In genomic region chr2:130179507-130180019, GRCm38 (mm10) we compare ENCODE assay signal across 8 mouse cellular contexts. TPM values are rescaled to one million over a fixed set of nuclear protein-coding genes. Genes with fewer than 3 reads are reported as not detected.
DNase-seq lines count a peak whose midpoint lies in the region; ATAC-seq and TF ChIP-seq lines count a peak whose summit lies in the region.

No protein-coding gene starts in this region.

- no peak for DNase-seq in lung, adult 2 months
- DNase-seq in lung, postnatal 4 days: no peak
- DNase-seq in limb, embryonic 11.5 days (ENCODE audit: low spot score): no peak
- no peak for DNase-seq in yolk sac, embryonic 10.5 days (ENCODE audit: low spot score)
- DNase-seq in lung, postnatal 25 days (ENCODE audit: low spot score): no peak
- DNase-seq in retina, embryonic 14.5 days (ENCODE audit: low spot score): no peak

- H3K36me3 ChIP-seq in embryonic facial prominence, embryonic 15.5 days: peaks cover 20% of the 10 kb centered on the region
- peaks cover 4% of the 10 kb centered on the region; the same call in 1 of the 2 replicates for H3K36me3 ChIP-seq in limb, embryonic 11.5 days (ENCODE audit: control insufficient read depth, insufficient read depth, low read length)

- TF ChIP-seq POLR2A in lung, adult 2 months (IDR thresholded peaks at IDR 0.05; ENCODE audit: borderline replicate concordance, extremely low read depth, low read depth, low read length): peak; percentile 11; the same call in 1 of the 2 replicates

- H3K27ac ChIP-seq in embryonic facial prominence, embryonic 15.5 days (replicated peaks): peak overlapping the region; percentile 97
- no peak overlapping the region; the same call in 1 of the 2 replicates for H3K27ac ChIP-seq in limb, embryonic 11.5 days (replicated peaks; ENCODE audit: low read depth, low read length)

- no peaks in the 10 kb centered on the region for H3K27me3 ChIP-seq in embryonic facial prominence, embryonic 15.5 days
- no peaks in the 10 kb centered on the region for H3K27me3 ChIP-seq in limb, embryonic 11.5 days (ENCODE audit: control insufficient read depth, insufficient read depth, low read length)

- 2% methylated on average over 15 of the region's 15 CpGs for WGBS in lung, adult 2 months
- under 1% methylated on average over 15 of the region's 15 CpGs for WGBS in embryonic facial prominence, embryonic 15.5 days
- WGBS in limb, embryonic 11.5 days: 2% methylated on average over 15 of the region's 15 CpGs

- ATAC-seq in embryonic facial prominence, embryonic 15.5 days (ENCODE audit: insufficient number of reproducible peaks, low FRiP score, low TSS enrichment, low read depth): peak; percentile 61
- ATAC-seq in limb, embryonic 11.5 days (ENCODE audit: insufficient number of reproducible peaks, low FRiP score, low TSS enrichment, low read depth): peak; percentile 74
- peak; percentile 6; the same call in 1 of the 2 replicates for ATAC-seq in neutrophil, adult 5-6 weeks (ENCODE audit: extremely low read depth, insufficient number of reproducible peaks, low FRiP score, poor library complexity, severe bottlenecking)

- H3K9me3 ChIP-seq in embryonic facial prominence, embryonic 15.5 days (replicated peaks): no peaks in the 10 kb centered on the region
- no peaks in the 10 kb centered on the region for H3K9me3 ChIP-seq in limb, embryonic 11.5 days (ENCODE audit: control insufficient read depth, low read length)

- peak overlapping the region; percentile 100 for H3K9ac ChIP-seq in embryonic facial prominence, embryonic 15.5 days
- H3K9ac ChIP-seq in limb, embryonic 11.5 days (ENCODE audit: low read length): peak overlapping the region; percentile 79

- H3K4me1 ChIP-seq in lung, adult 2 months (ENCODE audit: control insufficient read depth, insufficient read depth, low read length): peaks cover 8% of the 10 kb centered on the region
- H3K4me1 ChIP-seq in embryonic facial prominence, embryonic 15.5 days: peaks cover 20% of the 10 kb centered on the region
- H3K4me1 ChIP-seq in limb, embryonic 11.5 days (ENCODE audit: control insufficient read depth, insufficient read depth, low read length): peaks cover 9% of the 10 kb centered on the region; the same call in 1 of the 2 replicates

- no peak for TF ChIP-seq CTCF in lung, adult 2 months (IDR thresholded peaks at IDR 0.05; ENCODE audit: insufficient read depth, low read length)

- H3K4me2 ChIP-seq in embryonic facial prominence, embryonic 15.5 days (replicated peaks): peak overlapping the region; percentile 76
- peak overlapping the region; percentile 86 for H3K4me2 ChIP-seq in limb, embryonic 11.5 days (ENCODE audit: low read depth, severe bottlenecking)

- peak overlapping the region; percentile 85 for H3K4me3 ChIP-seq in lung, adult 2 months (replicated peaks; ENCODE audit: extremely low read depth, low read depth, low read length)
- peak overlapping the region; percentile 97 for H3K4me3 ChIP-seq in embryonic facial prominence, embryonic 15.5 days (replicated peaks)
- peak overlapping the region; percentile 100 for H3K4me3 ChIP-seq in limb, embryonic 11.5 days (ENCODE audit: low read depth, low read length)

RNA-seq across cellular contexts. Expression of gene Snrpb, which starts 0.4 kb away (rescaled TPM):
- polyA plus RNA-seq in lung, adult 2 months (2012; rRNA removed): 245 and 297 TPM in 2 replicates
- polyA plus RNA-seq in embryonic facial prominence, embryonic 15.5 days (2015; fragmentation: Nextera tagmentation; extraction: Ambion mirVana): 531 and 540 TPM in 2 replicates
- 844 and 891 TPM in 2 replicates for polyA plus RNA-seq in limb, embryonic 11.5 days (2014; fragmentation: Nextera tagmentation; extraction: Ambion mirVana)
- 64.6 and 67.4 TPM in 2 replicates for total RNA-seq in neutrophil, adult 5-6 weeks (2017)

RNA-seq across cellular contexts. Expression of gene Tmc2, which starts 15.4 kb away (rescaled TPM):
- not detected in 2 replicates for polyA plus RNA-seq in lung, adult 2 months (2012; rRNA removed)
- not detected in 2 replicates for polyA plus RNA-seq in embryonic facial prominence, embryonic 15.5 days (2015; fragmentation: Nextera tagmentation; extraction: Ambion mirVana)
- polyA plus RNA-seq in limb, embryonic 11.5 days (2014; fragmentation: Nextera tagmentation; extraction: Ambion mirVana): not detected in 2 replicates
- total RNA-seq in neutrophil, adult 5-6 weeks (2017): not detected in 2 replicates

Comparison
In these comparisons a context has a peak if more than half of its experiments do, and no peak if none do; other contexts are left out.
1. ATAC-seq: peak in every context shown above with its lines; median percentile 74 in limb, embryonic 11.5 days; 61 in embryonic facial prominence, embryonic 15.5 days; 6 in neutrophil, adult 5-6 weeks.